Mouse (Mus musculus) ES-E14 (cell line): ENCODE results near the gene Ano2.

Source experiments
- CHD2 ChIP-seq: IDR thresholded peaks from 2 replicates; pipeline ENCODE4 v1.6.1; 2014; ENCODE audit warnings: mild to moderate bottlenecking, low read depth, low read length, inconsistent platforms
- MAFK ChIP-seq: IDR thresholded peaks from 2 replicates; pipeline ENCODE4 v1.6.1; 2014; ENCODE audit warnings: mild to moderate bottlenecking, low read depth, low read length, inconsistent platforms; ENCODE audit not compliant: insufficient read depth
- ZC3H11A ChIP-seq: IDR thresholded peaks from 2 replicates; pipeline ENCODE4 v1.6.1; 2012; ENCODE audit warnings: low read depth, mild to moderate bottlenecking, inconsistent platforms, low read length, borderline replicate concordance

GRCm38 (mm10) chr6:125992731-125993130 lies 302.5 kb downstream of the Ano2 start:
- no peak for TF ChIP-seq CHD2
- TF ChIP-seq MAFK, result no peak
- no peak for TF ChIP-seq ZC3H11A
